Mouse (Mus musculus) thymus, postnatal 0 days (tissue): Measurements from ENCODE around the gene Trpm4. TPM values are rescaled to one million over a fixed set of nuclear protein-coding genes. Genes with fewer than 3 reads are reported as not detected.

Experiments
- DNase-seq: peaks from one replicate; pipeline ENCODE4 v3.0.0-alpha.2; 2015; ENCODE audit warnings: low spot score
- polyA plus RNA-seq: library from polyadenylated mRNA; unstranded; fragments of >200 nt; fragmentation: Nextera tagmentation; extraction: Ambion mirVana; gene quantifications from 2 replicates; pipeline ENCODE4 v1.2.1, GENCODE M21; 2015

Trpm4 gene
- polyA plus RNA-seq, 1 experiment from 2014 or later, result 4.9 TPM

GRCm38 (mm10) chr7:45312686-45313453 lies 20.7 kb downstream of the Trpm4 start:
- DNase-seq, result no peak

DNA sequence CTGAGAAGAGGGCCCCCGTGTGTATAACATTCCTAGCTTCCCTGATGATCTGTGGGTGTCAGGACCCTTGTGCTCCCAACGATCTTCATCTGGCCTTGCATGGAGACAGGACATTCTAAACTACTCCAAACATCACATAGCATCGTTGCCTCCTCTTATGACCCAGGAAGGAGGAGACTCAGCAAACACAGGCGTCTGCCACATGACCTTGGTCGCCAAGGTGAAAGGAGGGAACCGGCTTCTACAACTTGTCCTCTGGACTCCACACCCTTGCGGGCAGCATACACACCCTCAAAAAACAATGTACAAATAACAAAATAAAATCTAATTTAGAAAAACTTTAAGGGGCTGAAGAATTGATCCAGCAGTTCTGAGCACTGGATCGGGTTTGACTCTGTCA lies 21.6 kb downstream of the Trpm4 start:
- no peak for DNase-seq

DNA sequence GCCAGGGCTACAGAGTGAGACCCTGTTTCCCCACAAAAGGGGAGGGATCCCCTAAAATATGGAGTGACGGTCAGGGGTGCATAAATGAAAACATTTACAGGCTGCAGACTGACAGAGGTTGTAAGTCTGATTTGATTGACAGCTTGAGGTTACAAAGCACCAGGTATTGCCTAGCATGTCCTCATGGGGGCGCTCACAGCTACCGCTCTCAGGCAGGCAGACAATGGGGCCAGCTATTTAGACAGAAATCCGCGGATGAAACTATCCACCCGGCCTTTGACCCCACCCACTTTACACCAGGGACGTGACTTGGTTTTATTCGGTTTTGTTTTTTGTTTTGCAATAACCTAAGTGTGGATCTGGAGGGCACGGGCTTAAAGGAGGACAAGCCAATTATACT lies 24.1 kb downstream of the Trpm4 start:
- peak; percentile 62 for DNase-seq

- DNase-seq, result no peak
Measured at GRCm38 (mm10) chr7:45308551-45309240, 24.9 kb downstream of the Trpm4 start.

DNA sequence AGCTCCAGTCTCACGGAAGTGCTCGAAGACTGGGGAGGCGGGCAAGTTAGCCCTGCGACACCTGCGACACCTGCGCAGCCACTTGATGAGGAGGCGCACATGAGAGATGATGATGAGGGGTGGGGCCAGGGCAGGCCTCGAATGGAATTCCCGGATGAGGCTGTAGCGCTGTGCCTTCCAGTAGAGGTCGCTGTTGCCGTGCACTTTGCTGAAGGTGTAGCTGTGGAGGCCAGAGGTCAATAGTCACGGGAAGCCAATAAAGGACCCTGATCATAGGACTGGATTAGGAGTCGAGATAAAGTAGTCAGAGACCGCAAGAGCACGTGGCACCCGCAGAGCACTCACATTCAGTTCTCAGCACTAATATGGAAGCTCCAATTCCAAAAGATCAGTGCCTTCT lies 28.3 kb downstream of the Trpm4 start:
- DNase-seq, result peak; percentile 80

DNA sequence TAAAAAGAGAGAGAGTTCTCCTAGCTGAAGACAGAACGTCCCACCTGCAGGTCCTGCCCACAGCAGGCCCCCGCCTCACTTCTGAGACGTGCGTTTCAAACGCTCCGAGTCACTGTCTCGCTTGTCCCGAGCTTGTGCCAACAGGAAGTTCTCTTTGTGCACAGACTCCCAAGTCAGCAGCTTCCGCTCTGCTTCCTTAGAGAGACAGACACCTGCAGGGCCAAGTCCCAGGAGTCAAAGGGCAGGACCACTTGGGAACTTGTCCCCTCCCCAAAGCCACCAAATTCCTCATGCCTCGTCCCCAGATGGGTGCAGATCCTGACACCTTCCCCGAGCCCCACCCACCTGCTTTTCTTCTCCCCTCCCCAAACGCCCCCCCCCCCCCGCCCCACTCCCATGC lies 28.7 kb downstream of the Trpm4 start:
- peak; percentile 37 for DNase-seq

DNA sequence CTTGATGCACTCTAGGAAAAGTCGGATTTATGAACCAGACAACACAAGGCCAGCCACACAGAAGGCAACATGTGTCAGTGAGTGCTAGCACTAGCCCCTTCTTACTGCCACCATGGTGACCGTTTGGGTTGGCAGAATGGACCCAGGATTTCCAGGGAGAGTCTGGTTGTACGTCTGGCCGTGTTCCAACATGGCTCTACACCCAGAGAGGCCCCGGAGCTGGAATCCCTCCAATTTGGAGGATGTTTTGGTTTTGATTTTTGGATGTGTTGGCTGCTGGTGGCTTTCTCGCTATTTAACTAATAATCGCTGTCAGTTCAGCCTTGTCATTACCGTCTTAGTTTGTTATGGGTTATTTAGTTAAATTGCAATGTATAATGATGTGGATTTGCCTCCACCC lies 31.0 kb downstream of the Trpm4 start:
- no peak for DNase-seq

DNA sequence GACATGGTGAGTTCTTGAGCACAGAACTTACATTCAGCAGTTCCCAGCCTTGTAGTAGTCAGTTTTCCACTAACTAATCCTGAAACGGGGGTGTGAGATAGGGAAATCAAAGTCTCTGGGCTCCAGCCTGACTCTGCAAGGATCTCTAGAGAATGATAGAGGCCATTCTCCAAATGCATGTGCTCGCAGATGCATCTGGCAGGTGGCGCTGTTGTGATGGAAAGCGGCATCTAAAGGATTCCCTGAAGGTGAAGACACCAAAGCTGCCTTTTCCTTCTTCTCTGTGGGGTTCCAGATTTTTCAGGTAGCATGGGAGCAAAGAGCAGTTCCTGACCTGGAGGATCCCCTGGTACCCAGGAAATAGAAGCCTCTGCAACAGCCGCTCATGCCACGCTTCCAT lies 33.3 kb downstream of the Trpm4 start:
- peak; percentile 49 for DNase-seq

GRCm38 (mm10) chr7:45299752-45300151 lies 33.8 kb downstream of the Trpm4 start:
- peak; percentile 59 for DNase-seq

GRCm38 (mm10) chr7:45297563-45297962 lies 36.0 kb downstream of the Trpm4 start:
- DNase-seq, result no peak

DNA sequence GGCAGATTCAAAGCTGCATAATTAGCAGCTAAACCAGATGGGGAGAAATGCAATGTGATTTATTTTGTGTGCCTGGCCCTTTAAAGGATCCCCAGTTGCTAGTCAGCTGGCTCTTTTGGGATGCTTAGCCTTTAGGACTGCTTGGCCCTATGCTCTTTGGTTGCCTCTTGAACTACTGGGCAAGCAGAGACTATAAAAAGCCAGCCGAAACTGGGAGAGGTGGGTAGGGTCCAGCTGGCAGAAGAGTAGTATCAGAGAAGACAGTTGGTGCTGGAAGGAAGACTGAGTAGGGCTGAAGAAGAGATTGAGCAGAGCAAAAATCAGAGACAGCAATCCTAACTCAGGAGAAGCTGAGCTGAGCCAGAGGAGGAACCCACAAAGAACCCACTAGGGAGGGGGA lies 37.0 kb downstream of the Trpm4 start:
- no peak for DNase-seq

GRCm38 (mm10) chr7:45286486-45286885 lies 47.1 kb downstream of the Trpm4 start:
- DNase-seq, result no peak

GRCm38 (mm10) chr7:45277136-45277760 lies 56.3 kb downstream of the Trpm4 start, which contains the start of gene Slc6a21:
Gene Slc6a21, plus strand, starts transcription at chr7:45277513.
- peak; percentile 60 for DNase-seq

- no peak for DNase-seq
Measured at GRCm38 (mm10) chr7:45273672-45274071, 59.9 kb downstream of the Trpm4 start.

- DNase-seq, result no peak
Measured at GRCm38 (mm10) chr7:45272786-45273412, 60.7 kb downstream of the Trpm4 start.

- DNase-seq, result no peak
Measured at GRCm38 (mm10) chr7:45265518-45265917, 68.1 kb downstream of the Trpm4 start.

GRCm38 (mm10) chr7:45264348-45264747 lies 69.2 kb downstream of the Trpm4 start:
- DNase-seq, result no peak

GRCm38 (mm10) chr7:45263006-45263607 lies 70.5 kb downstream of the Trpm4 start:
- no peak for DNase-seq

DNA sequence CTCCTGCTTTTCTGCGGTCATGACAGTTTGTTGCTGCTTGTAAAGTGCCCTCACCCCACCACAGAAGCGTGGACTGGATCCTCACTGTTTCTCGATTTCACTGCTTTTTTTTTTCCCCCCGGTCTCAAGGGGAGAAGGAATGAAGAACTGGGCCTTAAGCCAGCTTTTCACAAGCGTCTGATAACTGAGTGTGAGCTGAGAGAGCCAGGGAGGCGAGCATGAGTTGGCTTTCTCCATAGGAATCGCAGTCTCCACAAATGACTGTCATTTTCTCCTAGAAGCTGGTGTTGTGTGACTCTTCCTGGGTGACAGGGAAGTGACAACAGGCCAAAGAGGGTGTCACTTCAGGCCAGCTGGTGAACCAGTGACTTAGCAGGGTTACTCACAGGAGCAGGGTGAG lies 71.3 kb downstream of the Trpm4 start:
- DNase-seq, result no peak

DNA sequence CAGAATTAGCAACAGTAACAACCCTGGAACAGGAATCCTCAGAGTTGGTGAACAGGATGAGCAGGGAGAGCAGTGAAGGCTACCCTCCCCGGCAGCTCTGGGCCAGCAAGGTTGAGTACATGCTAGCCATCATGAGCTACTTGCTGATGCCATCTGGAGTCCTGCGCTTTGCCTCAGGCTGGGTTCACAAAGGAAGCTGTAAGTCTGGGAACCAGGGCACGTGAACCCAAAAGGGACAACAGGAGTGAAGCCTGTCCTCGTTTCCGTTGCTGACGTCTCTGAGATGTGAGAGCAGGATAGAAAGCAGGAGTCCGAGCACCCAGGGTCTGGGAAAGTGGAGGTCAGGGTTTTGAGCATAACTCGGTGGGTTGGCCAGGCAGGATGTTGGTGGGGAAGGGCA lies 74.3 kb downstream of the Trpm4 start:
- DNase-seq, result no peak

DNA sequence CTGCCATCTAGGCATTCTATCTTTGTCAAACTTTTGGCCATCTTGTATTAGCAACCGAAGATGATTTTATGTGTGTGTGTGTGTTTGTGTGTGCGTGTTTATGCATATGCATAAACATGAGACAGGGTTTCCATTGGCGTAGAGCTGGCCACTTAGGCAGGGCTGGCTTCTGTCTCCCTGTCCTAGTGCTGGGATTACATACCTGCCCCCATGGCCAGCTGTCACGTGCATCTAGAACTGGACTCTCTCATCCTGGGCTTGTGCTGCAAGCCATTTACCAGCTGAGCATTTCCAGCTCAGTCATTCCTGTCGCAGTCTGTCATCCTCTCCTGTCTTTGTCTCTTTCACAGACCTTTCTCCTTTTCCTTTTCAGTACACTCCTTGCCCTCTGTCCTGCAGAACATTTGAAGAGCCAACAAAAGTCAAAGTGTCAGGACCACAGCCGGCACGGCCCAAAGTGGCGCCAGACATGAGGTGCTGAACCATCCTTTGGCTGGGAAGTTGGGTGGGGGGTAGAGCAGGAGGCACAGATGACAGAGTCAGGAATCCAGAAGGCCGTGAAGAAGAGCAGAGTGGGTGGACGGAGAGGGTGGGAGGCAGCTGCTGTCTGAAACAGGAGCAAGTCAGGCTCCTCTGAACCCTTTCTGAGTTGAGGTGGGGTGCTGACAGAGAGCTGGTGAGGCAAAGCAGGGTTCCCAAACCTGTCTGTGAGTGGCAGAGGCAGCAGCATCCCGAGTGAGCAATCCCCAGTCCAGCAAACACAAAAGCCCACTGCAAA lies 76.3 kb downstream of the Trpm4 start:
- no peak for DNase-seq
